Mouse (Mus musculus): ENCODE measurements at regions not wholly inside any gene's neighbourhood (a gene's known extent, or its start where the extent isn't known, plus 50 kb on each side); places are given as distances from the start of the nearest gene placed in this dataset.

DNA sequence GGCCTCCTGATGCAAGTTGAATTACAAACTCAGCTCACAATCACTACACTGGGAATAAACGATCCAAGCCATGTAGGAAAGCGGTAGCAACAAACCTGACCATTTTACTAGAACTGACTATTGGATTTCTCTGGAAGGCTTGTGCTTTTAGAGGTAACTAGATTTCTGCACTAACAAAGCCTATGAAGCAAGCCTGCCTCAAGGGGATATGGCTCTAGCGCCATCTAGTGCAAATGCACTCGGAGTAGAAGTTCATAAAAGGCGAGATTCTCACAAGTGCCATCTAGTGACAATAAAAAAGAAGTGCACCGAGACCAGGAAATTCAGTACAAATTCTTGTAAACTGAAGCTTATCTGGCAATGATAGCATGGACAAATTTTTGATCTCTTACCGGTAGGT, 364.9 kb upstream of the Fmr1 start:
- DNase-seq: peak; percentile 84
